Mouse (Mus musculus): Measurements from ENCODE around the gene Mymx.
A peak's percentile ranks its signal among the peaks of the same experiment; 100 is the strongest.

- TF ChIP-seq CEBPB (IDR thresholded peaks at IDR 0.05; ENCODE audit: insufficient read depth, poor library complexity, severe bottlenecking) = no peak
- TF ChIP-seq POLR2A (IDR thresholded peaks at IDR 0.05; ENCODE audit: insufficient read length, low read depth) = no peak
- TF ChIP-seq MYOD1 (IDR thresholded peaks at IDR 0.05; ENCODE audit: control insufficient read depth in 1 of 3, insufficient read length in 2 of 3, low read depth in 2 of 3) = peak; percentile 86 to 94 (median 92)
- TF ChIP-seq E2F4 (IDR thresholded peaks at IDR 0.05; ENCODE audit: insufficient read depth) = no peak
- TF ChIP-seq POLR2AphosphoS2 (IDR thresholded peaks at IDR 0.05; ENCODE audit: insufficient read length, low read depth) = no peak
Measured at GRCm38 (mm10) chr17:45551816-45552451, 50.0 kb downstream of the Mymx start.
